Mouse (Mus musculus) forebrain, embryonic 16.5 days (tissue): ENCODE measurements around the gene Col7a1. TPM values are rescaled to one million over a fixed set of nuclear protein-coding genes. Genes with fewer than 3 reads are reported as not detected.

ENCODE experiments used
- ATAC-seq: fragments of 200-750 bp; cut with Nextera tagmentation; 2 replicates; pipeline ENCODE4 v1.8.0; 2017; ENCODE audit warnings: mild to moderate bottlenecking, moderate library complexity
- H3K27ac ChIP-seq: fragments of 300-500 bp; sonication (generic); 2 replicates; pipeline ENCODE4 v1.5.1; 2014; ENCODE audit warnings: low read length, control low read depth
- H3K27me3 ChIP-seq: fragments of 300-500 bp; sonication (generic); replicated peaks from 2 replicates; pipeline ENCODE4 v1.6.1; 2014; ENCODE audit warnings: low read length; ENCODE audit not compliant: control insufficient read depth, insufficient read depth
- H3K36me3 ChIP-seq: fragments of 300-500 bp; sonication (generic); 2 replicates; pipeline ENCODE4 v1.6.1; 2014; ENCODE audit not compliant: control insufficient read depth, insufficient read depth
- H3K4me1 ChIP-seq: fragments of 300-500 bp; sonication (generic); replicated peaks from 2 replicates; pipeline ENCODE4 v1.6.1; 2014; ENCODE audit warnings: low read length; ENCODE audit not compliant: control insufficient read depth, insufficient read depth
- H3K4me2 ChIP-seq: fragments of 300-500 bp; sonication (generic); 2 replicates; pipeline ENCODE4 v1.6.1; 2014; ENCODE audit warnings: mild to moderate bottlenecking, low read length, control low read depth
- H3K4me3 ChIP-seq: fragments of 300-500 bp; sonication (generic); replicated peaks from 2 replicates; pipeline ENCODE4 v1.5.1; 2014; ENCODE audit warnings: mild to moderate bottlenecking, low read length, control low read depth
- H3K9ac ChIP-seq: fragments of 300-500 bp; sonication (generic); replicated peaks from 2 replicates; pipeline ENCODE4 v1.6.1; 2014; ENCODE audit warnings: low read depth, low read length, control low read depth
- H3K9me3 ChIP-seq: fragments of 300-500 bp; sonication (generic); 2 replicates; pipeline ENCODE4 v1.6.1; 2016; ENCODE audit warnings: low read length; ENCODE audit not compliant: control insufficient read depth
- WGBS: fragments of 180-500 bp; shearing (Covaris S2); extraction: QIAGEN DNeasy Blood & Tissue Kit; methylation state at CpG from one replicate; pipeline ENCODE4 v1.1.7; 2014; 5-methylcytosine and 5-hydroxymethylcytosine counted together
- polyA plus RNA-seq: library from polyadenylated mRNA; unstranded; fragments of >200 nt; fragmentation: Nextera tagmentation; extraction: Ambion mirVana; gene quantifications from 2 replicates; pipeline ENCODE4 v1.2.1, GENCODE M21; 2015

The Col7a1 gene
- 1.5 and 2.0 TPM in 2 replicates for polyA plus RNA-seq

DNA sequence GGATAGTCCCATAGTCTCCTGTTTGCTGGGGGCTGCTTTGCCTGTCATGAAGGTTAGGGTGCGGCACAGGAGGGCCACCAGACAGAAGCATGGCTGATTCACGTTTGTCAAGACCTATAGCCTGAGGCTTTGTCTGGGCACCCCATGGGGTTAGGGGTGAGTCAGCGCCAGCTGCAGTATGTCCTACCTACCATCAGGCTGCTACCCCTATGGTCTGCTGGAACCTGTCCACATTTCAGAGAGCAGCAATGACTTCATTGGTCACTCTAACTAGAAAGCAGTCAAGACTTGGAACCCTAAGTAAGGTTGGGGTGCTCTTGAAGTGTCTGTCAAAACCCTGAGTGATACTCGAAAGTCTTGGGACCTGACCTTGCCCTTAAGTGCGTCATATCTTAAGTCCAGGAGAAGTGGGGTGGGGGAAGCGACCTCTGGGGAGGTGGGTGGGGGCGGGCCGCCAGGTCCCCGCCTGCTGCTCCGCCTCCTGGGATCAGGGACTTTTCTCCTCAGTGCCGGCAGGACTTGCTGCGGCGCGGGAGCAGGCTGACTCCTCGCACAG lies at the start of gene Col7a1:
Gene Col7a1, plus strand, starts transcription at position 506 of the 556 bp plus-strand sequence.
- Histone ChIP-seq H3K4me1 (no peaks in the 10 kb centered on the region), H3K9me3 (no peaks in the 10 kb centered on the region), H3K4me2 (no peak within 1 kb of the TSS), H3K27ac (no peak within 1 kb of the TSS), H3K4me3 (no peak within 1 kb of the TSS), H3K36me3 (peaks cover 19% of the 10 kb centered on the region), H3K9ac (no peak within 1 kb of the TSS), H3K27me3 (peaks cover 21% of the 10 kb centered on the region)
- ATAC-seq = no peak
- 12% methylated on average over 14 of the region's 15 CpGs for WGBS

DNA sequence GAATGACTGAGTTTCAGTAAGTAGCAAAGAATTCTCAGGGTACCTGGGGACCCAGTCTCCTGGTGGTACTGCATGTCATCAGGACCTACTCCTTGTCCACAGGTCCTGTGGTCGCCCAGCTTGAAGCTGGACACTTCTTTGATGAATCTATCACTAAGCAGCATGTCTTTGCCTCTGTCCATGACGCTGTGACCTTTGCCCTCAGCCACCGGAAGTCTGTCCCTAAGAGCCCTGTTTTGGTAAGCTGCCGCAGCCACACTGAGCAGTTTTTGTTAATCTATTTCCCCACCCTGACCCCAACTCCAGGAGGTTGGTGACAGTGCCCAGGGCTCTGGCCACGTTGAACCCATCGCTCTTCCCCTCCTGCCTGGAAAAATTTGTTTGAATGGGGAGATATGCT lies 41.1 kb upstream of the Col7a1 start:
- H3K4me3 ChIP-seq = no peak overlapping the region
- WGBS = 76% methylated on average over 6 of the region's 6 CpGs
- H3K9me3 ChIP-seq = no peaks in the 10 kb centered on the region
- no peak overlapping the region for H3K27ac ChIP-seq
- H3K9ac ChIP-seq = no peak overlapping the region
- H3K27me3 ChIP-seq = no peaks in the 10 kb centered on the region
- no peaks in the 10 kb centered on the region for H3K36me3 ChIP-seq
- no peak overlapping the region for H3K4me2 ChIP-seq
- peaks cover 6% of the 10 kb centered on the region for H3K4me1 ChIP-seq
- no peak for ATAC-seq

DNA sequence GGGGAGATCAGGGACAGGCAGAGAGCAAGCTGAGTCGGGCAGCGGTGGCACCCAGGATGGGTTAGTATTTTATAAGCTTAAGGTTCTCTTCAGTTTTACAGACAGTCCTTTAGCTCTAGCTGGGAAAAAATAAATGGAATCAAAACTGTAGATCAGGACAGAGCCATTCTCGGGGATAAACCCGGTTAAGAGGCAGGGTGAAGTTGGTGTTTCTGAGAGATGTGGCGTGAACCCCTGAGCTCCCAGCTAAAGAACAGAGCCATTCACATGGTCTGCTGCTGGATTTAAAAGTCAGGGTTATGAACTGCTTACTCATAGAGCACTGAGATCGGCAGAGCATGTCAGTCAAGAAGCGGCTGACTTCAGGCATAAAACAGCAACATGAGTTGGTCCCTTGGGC lies 40.2 kb upstream of the Col7a1 start:
- Histone ChIP-seq H3K4me2 (no peak overlapping the region), H3K9me3 (no peaks in the 10 kb centered on the region), H3K9ac (no peak overlapping the region), H3K4me3 (no peak overlapping the region), H3K27ac (no peak overlapping the region), H3K4me1 (peaks cover 6% of the 10 kb centered on the region), H3K36me3 (no peaks in the 10 kb centered on the region), H3K27me3 (no peaks in the 10 kb centered on the region)
- no peak for ATAC-seq
- 90% methylated on average over 7 of the region's 7 CpGs for WGBS

DNA sequence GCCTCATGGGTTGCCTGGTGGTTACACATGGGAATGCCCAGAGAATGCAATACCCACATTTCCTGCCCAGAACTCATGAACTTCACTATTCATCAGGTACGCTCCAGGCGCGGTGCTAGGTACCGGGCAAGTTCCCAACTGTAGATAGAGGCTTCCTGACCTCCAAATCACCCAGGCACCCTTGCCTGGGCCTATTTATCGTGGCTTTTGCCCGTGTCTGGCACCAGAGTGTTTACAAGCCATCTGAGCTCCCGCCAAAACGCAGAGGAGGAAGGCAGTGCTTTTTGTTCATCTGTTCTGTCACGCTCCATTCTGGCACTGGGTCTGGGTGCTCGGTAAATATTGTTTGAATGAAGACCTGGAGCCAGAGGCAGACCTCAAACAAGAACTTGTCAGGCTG lies 39.8 kb upstream of the Col7a1 start:
- Histone ChIP-seq H3K4me2 (no peak overlapping the region), H3K27me3 (no peaks in the 10 kb centered on the region), H3K9me3 (no peaks in the 10 kb centered on the region), H3K27ac (no peak overlapping the region), H3K4me3 (no peak overlapping the region), H3K4me1 (peaks cover 6% of the 10 kb centered on the region), H3K9ac (no peak overlapping the region), H3K36me3 (no peaks in the 10 kb centered on the region)
- ATAC-seq = no peak
- WGBS = 77% methylated on average over 10 of the region's 10 CpGs

DNA sequence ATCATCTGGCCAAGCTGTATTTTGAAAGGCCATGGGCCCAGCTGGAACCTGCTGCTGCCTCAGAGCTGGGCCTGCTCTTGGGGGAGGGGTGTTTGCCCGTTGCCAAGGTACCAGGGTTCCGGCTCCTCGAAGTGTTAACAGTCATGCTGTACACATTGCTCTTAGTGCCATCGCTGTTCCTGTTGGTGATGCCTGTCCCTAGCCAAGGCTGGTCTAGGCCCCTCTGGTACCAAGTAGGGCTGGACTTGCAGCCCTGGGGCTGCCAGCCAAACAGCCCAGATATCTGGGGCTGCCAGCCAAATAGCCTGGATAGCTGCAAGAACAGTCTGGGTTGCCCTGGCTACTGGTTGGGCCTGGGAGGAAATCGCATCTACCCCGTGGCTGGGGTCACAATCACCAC lies 38.9 kb upstream of the Col7a1 start, which contains the start of gene Tmem89:
Gene Tmem89, plus strand, starts transcription at position 129 of the 400 bp plus-strand sequence.
- no peak within 1 kb of the TSS for H3K4me3 ChIP-seq
- peaks cover 6% of the 10 kb centered on the region for H3K4me1 ChIP-seq
- H3K4me2 ChIP-seq = no peak within 1 kb of the TSS
- ATAC-seq = peak; percentile 63
- H3K9me3 ChIP-seq = no peaks in the 10 kb centered on the region
- H3K27ac ChIP-seq = no peak within 1 kb of the TSS
- no peak within 1 kb of the TSS for H3K9ac ChIP-seq
- H3K27me3 ChIP-seq = no peaks in the 10 kb centered on the region
- 52% methylated on average over 6 of the region's 6 CpGs for WGBS
- H3K36me3 ChIP-seq = no peaks in the 10 kb centered on the region

DNA sequence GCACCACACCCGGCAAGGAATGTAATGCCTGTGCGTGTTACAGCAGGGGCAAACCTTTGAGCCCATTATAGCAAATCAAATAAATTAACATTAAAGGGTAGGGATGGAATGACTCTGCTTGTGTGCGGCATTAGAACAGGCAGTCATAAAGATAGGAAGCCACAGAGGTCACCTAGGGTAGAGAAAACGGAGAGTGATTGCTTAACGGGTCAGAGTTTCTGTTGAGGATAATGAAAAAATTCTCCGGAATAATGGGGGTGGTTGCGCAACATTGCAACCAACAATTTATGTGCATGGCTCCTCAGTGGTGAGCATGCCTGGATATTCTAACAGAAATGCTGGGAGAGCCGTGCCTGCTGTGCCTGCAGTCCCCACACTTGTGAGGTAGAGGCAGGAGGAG lies 27.5 kb upstream of the Col7a1 start:
- WGBS = 80% methylated on average over 8 of the region's 8 CpGs
- Histone ChIP-seq H3K36me3 (no peaks in the 10 kb centered on the region), H3K27me3 (no peaks in the 10 kb centered on the region), H3K4me3 (no peak overlapping the region), H3K4me1 (no peaks in the 10 kb centered on the region), H3K4me2 (no peak overlapping the region), H3K9me3 (0 out of 2 replicates have a peak, but pooled peaks cover 3% of the 10 kb centered on the region), H3K9ac (no peak overlapping the region), H3K27ac (no peak overlapping the region)
- no peak for ATAC-seq

DNA sequence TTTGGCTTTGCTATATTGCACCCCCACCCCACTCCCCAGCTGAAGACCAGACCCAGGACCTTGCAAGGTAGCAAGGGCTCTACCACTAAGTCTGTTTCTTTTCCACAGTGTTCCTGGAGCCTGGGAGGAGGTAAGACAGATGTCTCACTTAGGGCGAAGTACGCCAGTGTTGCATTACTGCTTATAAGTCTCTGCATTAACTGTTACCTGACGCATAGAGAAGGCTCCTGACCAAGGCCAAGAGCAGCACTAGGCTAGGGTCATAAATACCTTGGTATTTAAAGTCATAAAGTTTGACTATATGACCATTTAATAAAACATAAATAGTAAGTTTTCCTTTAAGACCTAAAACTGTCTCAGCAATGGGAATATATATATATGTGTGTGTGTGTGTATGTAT lies 25.0 kb upstream of the Col7a1 start:
- no peaks in the 10 kb centered on the region for H3K9me3 ChIP-seq
- WGBS = 88% methylated on average over 3 of the region's 3 CpGs
- H3K9ac ChIP-seq = no peak overlapping the region
- no peaks in the 10 kb centered on the region for H3K36me3 ChIP-seq
- H3K27me3 ChIP-seq = no peaks in the 10 kb centered on the region
- no peak overlapping the region for H3K4me2 ChIP-seq
- H3K27ac ChIP-seq = no peak overlapping the region
- H3K4me1 ChIP-seq = no peaks in the 10 kb centered on the region
- ATAC-seq = no peak
- H3K4me3 ChIP-seq = no peak overlapping the region

DNA sequence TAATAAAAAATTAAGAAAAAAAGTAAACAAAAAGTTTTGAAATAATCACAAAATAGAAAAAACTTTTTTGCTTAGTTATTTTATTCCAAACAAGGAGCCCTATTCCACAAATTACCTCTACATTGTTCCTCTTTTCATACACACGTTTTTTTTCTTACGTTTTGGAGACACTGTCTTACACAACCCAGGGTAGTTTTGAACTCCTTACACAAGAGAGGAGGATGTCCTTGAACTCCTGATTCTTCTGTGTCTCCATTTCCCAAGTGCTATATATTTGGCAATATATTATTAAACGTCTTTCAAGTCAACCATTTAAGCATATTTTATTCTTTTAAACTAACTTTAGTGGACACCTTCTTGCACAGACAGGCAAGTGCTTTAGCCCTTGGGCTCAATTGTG lies 17.4 kb upstream of the Col7a1 start:
- Histone ChIP-seq H3K36me3 (peaks cover 9% of the 10 kb centered on the region), H3K9me3 (no peaks in the 10 kb centered on the region), H3K9ac (no peak overlapping the region), H3K4me2 (peak overlapping the region; percentile 38), H3K4me3 (peak overlapping the region; percentile 98), H3K27me3 (no peaks in the 10 kb centered on the region), H3K4me1 (peaks cover 8% of the 10 kb centered on the region), H3K27ac (no peak overlapping the region)
- 11% methylated on average over 3 of the region's 3 CpGs for WGBS
- ATAC-seq = no peak

DNA sequence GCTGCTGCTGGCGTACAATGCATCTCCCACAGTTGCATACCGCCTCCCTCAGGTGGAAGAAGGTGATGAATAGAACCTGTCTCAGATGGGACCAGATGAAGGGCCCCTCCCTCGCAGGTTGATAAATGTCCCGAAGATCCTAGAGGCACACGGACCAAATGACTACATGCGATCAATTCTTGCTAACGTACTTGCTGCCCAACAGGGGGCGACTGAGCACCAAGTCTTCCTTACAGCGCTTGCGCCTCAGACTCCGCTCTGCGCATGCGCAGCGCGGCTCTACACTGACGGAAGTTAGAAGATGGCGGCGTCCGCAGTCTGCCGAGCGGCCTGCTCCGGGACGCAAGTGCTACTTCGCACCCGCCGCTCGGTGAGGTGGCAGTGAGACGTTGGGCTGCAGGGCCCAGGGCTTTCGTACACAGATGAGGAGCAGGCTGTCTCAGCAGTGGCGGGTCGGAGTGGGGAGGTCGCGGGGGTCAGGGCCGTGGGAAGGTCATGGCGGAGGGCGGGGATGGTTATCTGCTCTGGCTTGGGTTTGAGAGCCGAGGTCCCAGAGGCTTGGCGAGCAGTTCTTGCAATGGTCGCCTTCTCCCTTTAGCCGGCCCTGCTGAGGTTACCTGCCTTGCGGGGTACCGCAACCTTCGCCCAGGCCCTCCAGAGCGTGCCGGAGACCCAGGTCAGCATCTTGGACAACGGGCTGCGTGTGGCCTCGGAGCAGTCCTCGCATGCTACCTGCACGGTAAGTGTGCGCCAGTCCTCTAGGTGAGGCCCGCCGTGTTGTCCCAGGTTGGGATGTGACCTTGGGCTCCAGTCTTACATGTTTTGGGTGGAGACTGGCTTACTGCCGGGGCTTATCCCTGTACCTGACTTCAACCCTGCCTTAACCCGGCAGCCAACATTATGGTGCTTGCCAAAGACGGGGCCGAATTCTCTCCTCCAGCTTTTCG lies 16.7 kb upstream of the Col7a1 start, which contains the start of gene Uqcrc1:
Gene Uqcrc1, plus strand, starts transcription at position 216 of the 947 bp plus-strand sequence.
- ATAC-seq = peak; percentile 86
- Histone ChIP-seq H3K9ac (peak within 1 kb of the TSS; percentile 95), H3K9me3 (no peaks in the 10 kb centered on the region), H3K27ac (no peak within 1 kb of the TSS; the same call in 1 of the 2 replicates), H3K4me2 (peak within 1 kb of the TSS; percentile 83), H3K27me3 (no peaks in the 10 kb centered on the region), H3K4me1 (peaks cover 8% of the 10 kb centered on the region), H3K4me3 (peak within 1 kb of the TSS; percentile 98), H3K36me3 (peaks cover 13% of the 10 kb centered on the region)
- under 1% methylated on average over 58 of the region's 58 CpGs for WGBS
